Mouse (Mus musculus) heart, embryonic 15.5 days (tissue): ENCODE results near the gene Cry2. TPM values are rescaled to one million over a fixed set of nuclear protein-coding genes. Genes with fewer than 3 reads are reported as not detected.

Experiments used
- ATAC-seq: fragments of 200-750 bp; cut with Nextera tagmentation; replicated peaks from 2 replicates; pipeline ENCODE4 v1.8.0; 2017; ENCODE audit warnings: low read depth, moderate TSS enrichment; ENCODE audit not compliant: insufficient number of reproducible peaks, insufficient read depth, low FRiP score
- H3K27ac ChIP-seq: fragments of 300-500 bp; sonication (generic); 2 replicates; pipeline ENCODE4 v1.5.1; 2015; ENCODE audit warnings: mild to moderate bottlenecking, inconsistent platforms
- H3K27me3 ChIP-seq: fragments of 300-500 bp; sonication (generic); 2 replicates; pipeline ENCODE4 v1.6.1; 2015; ENCODE audit warnings: inconsistent platforms
- H3K36me3 ChIP-seq: fragments of 300-500 bp; sonication (generic); 2 replicates; pipeline ENCODE4 v1.6.1; 2015; ENCODE audit warnings: mild to moderate bottlenecking, inconsistent platforms
- H3K4me1 ChIP-seq: fragments of 300-500 bp; sonication (generic); replicated peaks from 2 replicates; pipeline ENCODE4 v1.6.1; 2015; ENCODE audit warnings: inconsistent platforms
- H3K4me2 ChIP-seq: fragments of 300-500 bp; sonication (generic); 2 replicates; pipeline ENCODE4 v1.6.1; 2015; ENCODE audit warnings: inconsistent platforms, mild to moderate bottlenecking, moderate library complexity
- H3K4me3 ChIP-seq: fragments of 300-500 bp; sonication (generic); 2 replicates; pipeline ENCODE4 v1.5.1; 2015; ENCODE audit warnings: mild to moderate bottlenecking, inconsistent platforms
- H3K9ac ChIP-seq: fragments of 300-500 bp; sonication (generic); 2 replicates; pipeline ENCODE4 v1.6.1; 2015; ENCODE audit warnings: mild to moderate bottlenecking, inconsistent platforms
- H3K9me3 ChIP-seq: fragments of 300-500 bp; sonication (generic); replicated peaks from 2 replicates; pipeline ENCODE4 v1.6.1; 2016; ENCODE audit warnings: inconsistent platforms
- WGBS: fragments of 180-500 bp; shearing (Covaris S2); methylation state at CpG from one replicate; pipeline ENCODE4 v1.1.7; 2015; ENCODE audit warnings: mixed read lengths; 5-methylcytosine and 5-hydroxymethylcytosine counted together
- microRNA-seq: library from miRNA; unstranded; fragments of <30 nt; microRNA quantifications from one replicate; pipeline ENCODE4, GENCODE M21; 2016
- polyA plus RNA-seq: library from polyadenylated mRNA; unstranded; fragments of >200 nt; fragmentation: Nextera tagmentation; extraction: Ambion mirVana; gene quantifications from 2 replicates; pipeline ENCODE4 v1.2.1, GENCODE M21; 2015

The Cry2 gene
- polyA plus RNA-seq, 1 experiment from 2014 or later, result 15.8 TPM

- Histone ChIP-seq H3K4me1 (no peaks in the 10 kb centered on the region; the same call in 1 of the 2 replicates), H3K27me3 (no peaks in the 10 kb centered on the region), H3K4me3 (no peak overlapping the region), H3K27ac (no peak overlapping the region), H3K9ac (no peak overlapping the region), H3K4me2 (no peak overlapping the region), H3K9me3 (no peaks in the 10 kb centered on the region), H3K36me3 (peaks cover 34% of the 10 kb centered on the region)
- ATAC-seq, result no peak
- WGBS, result 89% methylated on average over 6 of the region's 6 CpGs
Observed at GRCm38 (mm10) chr2:92362571-92363228, 71.1 kb downstream of the Cry2 start.

- peaks cover 41% of the 10 kb centered on the region for H3K36me3 ChIP-seq
- WGBS, result 76% methylated on average over 8 of the region's 8 CpGs
- no peak overlapping the region for H3K27ac ChIP-seq
- H3K27me3 ChIP-seq, result no peaks in the 10 kb centered on the region
- no peak overlapping the region for H3K9ac ChIP-seq
- no peaks in the 10 kb centered on the region for H3K9me3 ChIP-seq
- ATAC-seq, result no peak
- H3K4me1 ChIP-seq, result no peaks in the 10 kb centered on the region; the same call in 1 of the 2 replicates
- H3K4me2 ChIP-seq, result no peak overlapping the region
- no peak overlapping the region for H3K4me3 ChIP-seq
Observed at GRCm38 (mm10) chr2:92361795-92362194, 72.0 kb downstream of the Cry2 start.

- H3K9ac ChIP-seq, result no peak overlapping the region
- 39% methylated on average over 12 of the region's 12 CpGs for WGBS
- H3K27me3 ChIP-seq, result no peaks in the 10 kb centered on the region
- H3K9me3 ChIP-seq, result no peaks in the 10 kb centered on the region
- peaks cover 41% of the 10 kb centered on the region for H3K36me3 ChIP-seq
- H3K4me1 ChIP-seq, result no peaks in the 10 kb centered on the region; the same call in 1 of the 2 replicates
- H3K4me3 ChIP-seq, result no peak overlapping the region
- H3K4me2 ChIP-seq, result no peak overlapping the region
- no peak for ATAC-seq
- no peak overlapping the region for H3K27ac ChIP-seq
Observed at GRCm38 (mm10) chr2:92360893-92361292, 73.0 kb downstream of the Cry2 start.

GRCm38 (mm10) chr2:92360186-92360823 is 73.5 kb downstream of the Cry2 start:
- H3K9ac ChIP-seq, result no peak overlapping the region
- ATAC-seq, result no peak
- H3K27ac ChIP-seq, result no peak overlapping the region
- no peaks in the 10 kb centered on the region for H3K27me3 ChIP-seq
- WGBS, result 80% methylated on average over 25 of the region's 25 CpGs
- H3K4me3 ChIP-seq, result no peak overlapping the region
- no peaks in the 10 kb centered on the region; the same call in 1 of the 2 replicates for H3K4me1 ChIP-seq
- no peaks in the 10 kb centered on the region for H3K9me3 ChIP-seq
- no peak overlapping the region for H3K4me2 ChIP-seq
- H3K36me3 ChIP-seq, result peaks cover 41% of the 10 kb centered on the region

- H3K4me3 ChIP-seq, result no peak overlapping the region
- no peaks in the 10 kb centered on the region; the same call in 1 of the 2 replicates for H3K4me1 ChIP-seq
- H3K36me3 ChIP-seq, result peaks cover 41% of the 10 kb centered on the region
- 33% methylated on average over 2 of the region's 2 CpGs for WGBS
- H3K27me3 ChIP-seq, result no peaks in the 10 kb centered on the region
- no peaks in the 10 kb centered on the region for H3K9me3 ChIP-seq
- ATAC-seq, result 0 out of 2 replicates have a peak, but pooled peaks have one; percentile 33
- H3K27ac ChIP-seq, result 0 out of 2 replicates have a peak overlapping the region, but pooled peaks have one; percentile 5
- H3K9ac ChIP-seq, result no peak overlapping the region
- no peak overlapping the region for H3K4me2 ChIP-seq
Observed at GRCm38 (mm10) chr2:92359301-92359700, 74.5 kb downstream of the Cry2 start.

GRCm38 (mm10) chr2:92354224-92354623 is 79.6 kb downstream of the Cry2 start:
- Histone ChIP-seq H3K4me2 (no peak overlapping the region), H3K27ac (no peak overlapping the region), H3K36me3 (peaks cover 29% of the 10 kb centered on the region), H3K9me3 (no peaks in the 10 kb centered on the region), H3K4me1 (no peaks in the 10 kb centered on the region; the same call in 1 of the 2 replicates), H3K27me3 (no peaks in the 10 kb centered on the region), H3K4me3 (no peak overlapping the region), H3K9ac (no peak overlapping the region)
- ATAC-seq, result no peak
- WGBS, result 59% methylated on average over 6 of the region's 6 CpGs

Small RNA genes within 50 kb of the gene (microRNA-seq; reads per million reads assigned to microRNA genes)
- gene Mir7000, result not detected

Other genes starting within 250 kb of the Cry2 start
- gene Pex16, start 59.4 kb downstream of the Cry2 start, polyA plus RNA-seq, result 14.8 and 19.0 TPM in 2 replicates
- gene Large2, start 59.2 kb downstream of the Cry2 start, polyA plus RNA-seq, result 1.6 and 3.4 TPM in 2 replicates
- gene 1700029I15Rik, start 51.5 kb downstream of the Cry2 start, polyA plus RNA-seq, result 1.2 and 1.7 TPM in 2 replicates
- gene Mapk8ip1, start 32.8 kb downstream of the Cry2 start, polyA plus RNA-seq, result 5.7 and 9.7 TPM in 2 replicates
- gene Slc35c1, start 26.5 kb upstream of the Cry2 start, polyA plus RNA-seq, result 6.9 and 11.6 TPM in 2 replicates
- gene Chst1, start 165.7 kb upstream of the Cry2 start, polyA plus RNA-seq, result 1.9 and 4.0 TPM in 2 replicates